Mouse (Mus musculus) embryonic fibroblast, embryonic 13.5 days (primary cell): ENCODE measurements at regions not wholly inside any gene's neighbourhood (a gene's known extent, or its start where the extent isn't known, plus 50 kb on each side); places are given as distances from the start of the nearest gene placed in this dataset.

Experiments used
- CTCF ChIP-seq: IDR thresholded peaks from 2 replicates; pipeline ENCODE4 v1.5.1; 2011; ENCODE audit warnings: mild to moderate bottlenecking, control low read depth, low read length, moderate library complexity, borderline replicate concordance; ENCODE audit not compliant: insufficient read depth
- POLR2A ChIP-seq: IDR thresholded peaks from 2 replicates; pipeline ENCODE4 v1.6.1; 2011; ENCODE audit warnings: low read depth, mild to moderate bottlenecking, control low read depth, low read length, moderate library complexity

GRCm38 (mm10) chr12:8107137-8107536 is 100.8 kb upstream of the Ldah start:
- no peak for TF ChIP-seq CTCF
- TF ChIP-seq POLR2A: no peak
